Mouse (Mus musculus) left cerebral cortex, adult 8-10 months (tissue): ENCODE measurements around the gene Gm10376. TPM values are rescaled to one million over a fixed set of nuclear protein-coding genes. Genes with fewer than 3 reads are reported as not detected.
A peak's percentile ranks its signal among the peaks of the same experiment; 100 is the strongest.
"Not testable (repeated sequence)": the region's sequence is repeated elsewhere in the genome, so short reads cannot be mapped to it uniquely, and the experiment has no call there.

ENCODE experiments used
- DNase-seq, 2 experiments: peaks; one replicate each; pipeline ENCODE4 v3.0.0; 2022; ENCODE audit warnings: low spot score in 2 of 2
- total RNA-seq, 4 experiments: library from RNA; stranded (reverse); gene quantifications; 2 replicates each; pipeline ENCODE4 v1.2.4; 2022

Gm10376 gene
- total RNA-seq: not detected

DNA sequence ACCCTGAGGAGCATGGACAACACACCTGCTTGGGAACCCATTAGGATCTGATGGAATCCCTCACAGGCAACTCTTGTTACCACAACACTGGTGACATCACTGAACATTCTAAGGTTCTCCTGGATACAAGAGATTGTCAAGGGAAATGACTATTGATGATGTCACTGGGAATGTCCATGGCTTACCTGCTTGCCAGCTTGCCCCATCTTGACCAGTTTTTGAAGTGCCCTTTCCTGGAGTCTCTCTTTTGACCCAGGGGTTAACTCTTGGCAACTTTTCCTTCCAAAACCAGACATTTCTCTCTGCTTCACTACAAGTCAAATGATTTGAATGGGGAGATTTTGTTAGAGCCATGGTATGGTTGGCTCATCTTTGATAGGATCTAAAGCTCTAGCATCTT is at the start of gene Gm10376:
Gm10376 (minus strand) TSS at position 101 of the 400 bp plus-strand sequence.
- not testable (repeated sequence) for DNase-seq

DNA sequence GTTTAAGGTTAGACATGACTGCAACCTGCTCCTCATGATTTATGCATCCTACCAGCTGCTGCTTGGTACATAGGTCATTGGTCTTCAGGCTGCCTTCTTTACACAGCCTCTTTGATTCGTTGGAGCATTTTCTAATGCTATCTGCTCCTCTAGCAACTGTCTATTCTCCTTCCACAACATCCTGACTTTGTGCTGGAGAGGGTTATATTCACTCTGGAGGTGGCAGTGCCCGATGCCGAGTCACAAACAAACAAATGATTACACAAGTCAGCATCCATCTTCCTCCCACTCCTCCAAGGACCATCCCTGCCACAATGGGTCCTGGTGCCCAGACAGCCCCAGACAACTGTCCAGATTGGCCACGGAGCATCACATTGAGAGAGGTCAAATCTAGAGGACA is 44.8 kb upstream of the Gm10376 start:
- DNase-seq: not testable (repeated sequence)

DNA sequence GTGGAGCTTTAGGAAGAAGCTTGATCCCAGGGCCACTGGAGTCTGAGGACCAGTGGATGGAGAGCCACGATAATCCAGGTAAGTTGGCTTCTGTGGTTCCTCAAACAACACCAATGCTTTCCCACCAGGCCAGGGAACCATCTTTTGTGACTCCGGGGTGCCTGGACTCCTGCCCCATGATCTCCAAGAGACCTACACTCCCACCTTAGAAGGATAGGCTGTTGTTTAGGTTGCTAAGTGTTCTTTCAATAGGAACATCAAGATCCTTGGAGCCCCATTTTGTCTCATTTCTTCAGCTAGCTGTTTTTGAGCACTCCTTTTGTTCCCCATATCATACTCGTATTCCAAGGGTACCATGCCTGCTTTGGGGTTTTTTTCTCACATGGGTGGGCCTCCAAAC is 42.6 kb upstream of the Gm10376 start:
- peak in 1 of 2 experiments; percentile 7 for DNase-seq

DNA sequence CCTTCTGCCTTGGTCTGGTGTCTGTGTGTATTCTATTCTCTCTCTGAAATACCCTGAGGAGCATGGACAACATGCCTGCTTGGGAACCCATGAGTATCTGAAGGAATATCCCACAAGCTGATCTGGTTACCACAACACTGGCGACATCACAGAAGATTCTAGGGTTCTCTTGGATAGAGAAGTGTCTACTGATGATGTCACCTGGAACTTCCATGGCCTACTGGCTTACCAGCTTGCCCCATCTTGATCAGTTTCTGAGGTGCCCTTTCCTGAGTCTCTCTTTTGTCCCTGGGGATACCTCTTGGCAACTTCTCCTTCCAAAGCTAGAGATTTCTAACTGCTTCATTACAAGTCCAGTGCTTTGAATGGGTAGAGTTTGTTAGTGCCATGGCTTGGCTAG is 21.9 kb downstream of the Gm10376 start, which contains the start of gene Gm8082:
Gm8082 (minus strand) TSS at position 101 of the 400 bp plus-strand sequence.
- DNase-seq: not testable (repeated sequence)

Other genes with a start within 250 kb of the Gm10376 start
- gene Gm3015, start 246.8 kb downstream of the Gm10376 start, total RNA-seq: not detected
- gene Gm10377, start 217.6 kb downstream of the Gm10376 start, total RNA-seq: not detected
- not detected for gene Gm21977, start 162.2 kb downstream of the Gm10376 start, total RNA-seq
- gene Gm8082, start 22.0 kb downstream of the Gm10376 start, total RNA-seq: not detected
- gene Gm8094, start 61.0 kb upstream of the Gm10376 start, total RNA-seq: not detected
- gene Gm8104, start 85.0 kb upstream of the Gm10376 start, total RNA-seq: under 1 TPM in 3 of 4 experiments, not detected in 1; 0.25 to 0.55 (median 0.46) TPM
- gene Gm7233, start 164.2 kb upstream of the Gm10376 start, total RNA-seq: under 1 TPM; 0.33 to 0.89 (median 0.48) TPM
- gene Gm8122, start 219.7 kb upstream of the Gm10376 start, total RNA-seq: not detected
- gene Gm8126, start 243.0 kb upstream of the Gm10376 start, total RNA-seq: under 1 TPM in 3 of 4 experiments, not detected in 1; 0.37 to 0.72 (median 0.43) TPM